Mouse (Mus musculus): Measurements from ENCODE around the gene Aldh8a1. TPM values are rescaled to one million over a fixed set of nuclear protein-coding genes. Genes with fewer than 3 reads are reported as not detected.

Gene Aldh8a1
- polyA plus RNA-seq, 1 experiment: not detected

DNA sequence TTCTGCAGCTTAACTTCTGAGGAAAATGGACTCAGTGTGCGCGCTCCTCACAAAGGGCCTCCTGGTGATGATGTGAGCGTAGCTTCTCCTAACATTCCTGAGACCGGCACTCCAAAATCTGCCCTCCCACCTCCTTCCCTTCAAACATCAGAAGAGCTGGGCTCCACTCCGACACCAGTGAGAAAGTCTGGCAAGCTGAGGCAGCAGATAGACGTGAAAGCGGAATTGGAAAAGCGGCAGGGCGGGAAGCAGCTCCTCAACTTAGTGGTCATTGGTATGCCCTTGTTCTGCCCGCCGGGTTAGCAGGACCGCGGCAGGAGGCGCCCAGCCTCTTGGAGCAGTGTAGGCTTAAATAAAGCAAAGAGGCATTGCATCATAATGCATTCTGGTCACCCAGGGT is 35.4 kb upstream of the Aldh8a1 start:
- no peaks in the 10 kb centered on the region for H3K79me3 ChIP-seq (ENCODE audit: low read depth)
- H3K4me3 ChIP-seq (ENCODE audit: insufficient read depth, poor library complexity, severe bottlenecking): no peak overlapping the region
- H3K79me2 ChIP-seq (ENCODE audit: control insufficient read depth, insufficient read depth): no peaks in the 10 kb centered on the region
- no peak for TF ChIP-seq USF1 (IDR thresholded peaks at IDR 0.05; ENCODE audit: low read depth)
- TF ChIP-seq MYOD1 (IDR thresholded peaks at IDR 0.05; ENCODE audit: control insufficient read depth, insufficient read length, low read depth): no peak
- TF ChIP-seq CEBPB (IDR thresholded peaks at IDR 0.05; ENCODE audit: low read depth): no peak
- TF ChIP-seq CTCF (IDR thresholded peaks at IDR 0.05; ENCODE audit: control insufficient read depth, insufficient read depth, insufficient read length): no peak
- no peak for TF ChIP-seq MAX (IDR thresholded peaks at IDR 0.05)
- no peak for TF ChIP-seq MYOG (IDR thresholded peaks at IDR 0.05; ENCODE audit: control insufficient read depth, extremely low read depth, insufficient read length)
- no peak for TF ChIP-seq FOSL1 (IDR thresholded peaks at IDR 0.05; ENCODE audit: insufficient read depth, low read length, poor library complexity, severe bottlenecking)
- no peak overlapping the region for H3ac ChIP-seq (ENCODE audit: control insufficient read depth, insufficient read length, low read depth)
- H3K36me3 ChIP-seq (ENCODE audit: control insufficient read depth, insufficient read depth): peaks cover 84% of the 10 kb centered on the region
- no peaks in the 10 kb centered on the region for H3K27me3 ChIP-seq (ENCODE audit: control insufficient read depth, insufficient read depth, insufficient read length)

DNA sequence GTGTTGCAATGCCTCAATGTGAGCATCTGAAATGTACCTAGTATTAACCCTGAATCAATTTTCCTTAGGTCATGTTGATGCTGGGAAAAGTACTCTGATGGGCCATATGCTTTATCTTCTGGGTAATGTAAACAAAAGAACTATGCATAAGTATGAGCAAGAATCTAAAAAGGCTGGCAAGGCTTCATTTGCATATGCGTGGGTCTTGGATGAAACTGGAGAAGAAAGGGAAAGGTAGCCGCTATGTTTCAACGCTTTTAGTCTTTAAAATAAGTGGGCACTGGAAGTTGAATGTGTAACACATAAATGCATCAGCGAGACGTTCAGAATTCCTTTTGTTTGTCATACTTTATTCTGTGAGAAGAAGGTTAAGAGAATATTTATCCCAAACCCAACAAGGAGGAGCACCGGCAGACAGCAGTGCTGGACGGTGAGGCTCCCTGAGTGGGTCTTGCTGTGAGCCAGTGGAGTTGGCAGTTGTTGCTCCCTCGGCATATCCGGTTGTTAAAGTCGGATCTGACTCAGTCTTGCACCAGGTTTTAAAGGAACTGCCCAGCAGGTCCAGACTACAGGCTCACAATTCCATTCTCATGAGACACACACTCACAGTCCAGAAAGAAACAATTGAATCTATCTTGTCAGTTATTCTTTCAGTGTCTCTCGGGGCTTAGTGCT is 34.6 kb upstream of the Aldh8a1 start:
- H3K4me3 ChIP-seq (ENCODE audit: insufficient read depth, poor library complexity, severe bottlenecking): no peak overlapping the region
- no peaks in the 10 kb centered on the region for H3K79me2 ChIP-seq (ENCODE audit: control insufficient read depth, insufficient read depth)
- H3K27me3 ChIP-seq (ENCODE audit: control insufficient read depth, insufficient read depth, insufficient read length): no peaks in the 10 kb centered on the region
- H3K36me3 ChIP-seq (ENCODE audit: control insufficient read depth, insufficient read depth): peaks cover 85% of the 10 kb centered on the region
- no peaks in the 10 kb centered on the region for H3K79me3 ChIP-seq (ENCODE audit: low read depth)
- H3ac ChIP-seq (ENCODE audit: control insufficient read depth, insufficient read length, low read depth): no peak overlapping the region
- TF ChIP-seq MYOG (IDR thresholded peaks at IDR 0.05; ENCODE audit: control insufficient read depth, extremely low read depth, insufficient read length): no peak
- TF ChIP-seq MYOD1 (IDR thresholded peaks at IDR 0.05; ENCODE audit: control insufficient read depth, insufficient read length, low read depth): no peak
- no peak for TF ChIP-seq MAX (IDR thresholded peaks at IDR 0.05)
- TF ChIP-seq USF1 (IDR thresholded peaks at IDR 0.05; ENCODE audit: low read depth): no peak
- no peak for TF ChIP-seq CTCF (IDR thresholded peaks at IDR 0.05; ENCODE audit: control insufficient read depth, insufficient read depth, insufficient read length)
- TF ChIP-seq CEBPB (IDR thresholded peaks at IDR 0.05; ENCODE audit: low read depth): no peak
- no peak for TF ChIP-seq FOSL1 (IDR thresholded peaks at IDR 0.05; ENCODE audit: insufficient read depth, low read length, poor library complexity, severe bottlenecking)

DNA sequence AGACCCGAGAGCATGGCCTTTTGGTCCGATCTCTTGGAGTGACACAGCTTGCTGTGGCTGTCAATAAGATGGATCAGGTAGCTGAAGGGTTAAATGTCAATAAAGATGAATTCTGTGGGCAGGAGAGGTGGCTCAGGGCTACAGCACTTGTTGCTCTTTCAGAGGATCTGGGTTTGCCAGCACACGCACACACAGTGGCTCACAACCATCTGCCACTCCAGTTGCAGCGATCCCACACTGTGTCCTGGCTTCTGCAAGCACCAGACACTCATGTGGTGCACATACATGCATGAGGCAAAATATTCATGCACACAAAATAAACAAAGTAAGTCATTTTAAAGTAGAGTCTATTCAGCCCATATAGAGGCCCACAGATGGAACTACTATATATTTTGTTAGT is 29.8 kb upstream of the Aldh8a1 start:
- no peak for TF ChIP-seq MAX (IDR thresholded peaks at IDR 0.05)
- TF ChIP-seq MYOG (IDR thresholded peaks at IDR 0.05; ENCODE audit: control insufficient read depth, extremely low read depth, insufficient read length): no peak
- no peak for TF ChIP-seq CEBPB (IDR thresholded peaks at IDR 0.05; ENCODE audit: low read depth)
- no peak for TF ChIP-seq CTCF (IDR thresholded peaks at IDR 0.05; ENCODE audit: control insufficient read depth, insufficient read depth, insufficient read length)
- no peak for TF ChIP-seq FOSL1 (IDR thresholded peaks at IDR 0.05; ENCODE audit: insufficient read depth, low read length, poor library complexity, severe bottlenecking)
- no peak for TF ChIP-seq MYOD1 (IDR thresholded peaks at IDR 0.05; ENCODE audit: control insufficient read depth, insufficient read length, low read depth)
- no peak for TF ChIP-seq USF1 (IDR thresholded peaks at IDR 0.05; ENCODE audit: low read depth)
- H3K79me2 ChIP-seq (ENCODE audit: control insufficient read depth, insufficient read depth): no peaks in the 10 kb centered on the region
- H3K36me3 ChIP-seq (ENCODE audit: control insufficient read depth, insufficient read depth): peaks cover 82% of the 10 kb centered on the region
- H3K79me3 ChIP-seq (ENCODE audit: low read depth): no peaks in the 10 kb centered on the region
- H3K27me3 ChIP-seq (ENCODE audit: control insufficient read depth, insufficient read depth, insufficient read length): no peaks in the 10 kb centered on the region
- no peak overlapping the region for H3ac ChIP-seq (ENCODE audit: control insufficient read depth, insufficient read length, low read depth)
- no peak overlapping the region for H3K4me3 ChIP-seq (ENCODE audit: insufficient read depth, poor library complexity, severe bottlenecking)

DNA sequence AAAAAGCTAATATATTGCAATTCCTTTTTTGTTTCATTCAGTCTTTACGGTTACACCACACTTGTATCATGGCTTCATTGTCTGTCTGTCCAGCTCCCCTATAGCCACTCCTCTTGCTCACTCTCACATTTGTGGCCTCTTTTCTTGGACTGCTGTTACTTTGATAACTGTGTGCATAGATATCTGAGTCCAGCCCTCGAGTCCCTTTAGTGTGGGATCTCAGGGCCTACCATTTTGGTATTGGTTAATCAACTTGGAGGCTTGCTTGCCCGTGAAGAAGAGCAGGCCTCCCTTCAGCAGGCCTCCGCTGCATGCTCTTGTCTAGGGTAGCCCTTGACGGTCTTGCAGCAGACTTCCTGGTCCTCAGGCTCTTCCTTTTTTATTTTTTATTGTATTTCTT is 27.6 kb upstream of the Aldh8a1 start:
- no peak for TF ChIP-seq CEBPB (IDR thresholded peaks at IDR 0.05; ENCODE audit: low read depth)
- no peak for TF ChIP-seq MYOG (IDR thresholded peaks at IDR 0.05; ENCODE audit: control insufficient read depth, extremely low read depth, insufficient read length)
- TF ChIP-seq MYOD1 (IDR thresholded peaks at IDR 0.05; ENCODE audit: control insufficient read depth, insufficient read length, low read depth): no peak
- no peak for TF ChIP-seq USF1 (IDR thresholded peaks at IDR 0.05; ENCODE audit: low read depth)
- no peak for TF ChIP-seq MAX (IDR thresholded peaks at IDR 0.05)
- no peak for TF ChIP-seq FOSL1 (IDR thresholded peaks at IDR 0.05; ENCODE audit: insufficient read depth, low read length, poor library complexity, severe bottlenecking)
- no peak for TF ChIP-seq CTCF (IDR thresholded peaks at IDR 0.05; ENCODE audit: control insufficient read depth, insufficient read depth, insufficient read length)
- H3K36me3 ChIP-seq (ENCODE audit: control insufficient read depth, insufficient read depth): peaks cover 75% of the 10 kb centered on the region
- H3K27me3 ChIP-seq (ENCODE audit: control insufficient read depth, insufficient read depth, insufficient read length): no peaks in the 10 kb centered on the region
- no peaks in the 10 kb centered on the region for H3K79me3 ChIP-seq (ENCODE audit: low read depth)
- H3ac ChIP-seq (ENCODE audit: control insufficient read depth, insufficient read length, low read depth): no peak overlapping the region
- H3K4me3 ChIP-seq (ENCODE audit: insufficient read depth, poor library complexity, severe bottlenecking): no peak overlapping the region
- H3K79me2 ChIP-seq (ENCODE audit: control insufficient read depth, insufficient read depth): no peaks in the 10 kb centered on the region

DNA sequence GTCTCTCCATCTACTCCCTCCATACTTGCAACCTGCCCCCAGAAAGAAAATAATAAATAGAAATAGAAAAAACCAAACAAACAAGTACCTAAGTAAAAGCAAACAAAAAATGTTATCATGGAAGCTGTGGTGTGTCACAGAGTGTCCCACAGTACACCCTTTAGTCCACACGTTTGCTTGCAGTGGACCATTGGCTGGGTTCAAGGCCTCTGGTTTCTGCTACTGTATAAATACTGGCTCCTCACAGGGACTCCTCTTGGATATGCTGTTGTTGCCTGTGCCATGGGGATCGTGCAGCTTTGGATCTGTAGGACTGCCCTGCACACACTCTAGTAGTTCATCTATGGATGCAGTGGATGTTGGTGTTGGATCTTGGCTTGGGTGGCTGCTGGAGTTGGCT is 27.1 kb upstream of the Aldh8a1 start:
- H3ac ChIP-seq (ENCODE audit: control insufficient read depth, insufficient read length, low read depth): no peak overlapping the region
- H3K27me3 ChIP-seq (ENCODE audit: control insufficient read depth, insufficient read depth, insufficient read length): no peaks in the 10 kb centered on the region
- no peaks in the 10 kb centered on the region for H3K79me2 ChIP-seq (ENCODE audit: control insufficient read depth, insufficient read depth)
- H3K79me3 ChIP-seq (ENCODE audit: low read depth): no peaks in the 10 kb centered on the region
- H3K4me3 ChIP-seq (ENCODE audit: insufficient read depth, poor library complexity, severe bottlenecking): no peak overlapping the region
- TF ChIP-seq MAX (IDR thresholded peaks at IDR 0.05) (no peak), FOSL1 (IDR thresholded peaks at IDR 0.05; ENCODE audit: insufficient read depth, low read length, poor library complexity, severe bottlenecking) (no peak), MYOD1 (IDR thresholded peaks at IDR 0.05; ENCODE audit: control insufficient read depth, insufficient read length, low read depth) (no peak), MYOG (IDR thresholded peaks at IDR 0.05; ENCODE audit: control insufficient read depth, extremely low read depth, insufficient read length) (no peak), USF1 (IDR thresholded peaks at IDR 0.05; ENCODE audit: low read depth) (no peak), CTCF (IDR thresholded peaks at IDR 0.05; ENCODE audit: control insufficient read depth, insufficient read depth, insufficient read length) (no peak), CEBPB (IDR thresholded peaks at IDR 0.05; ENCODE audit: low read depth) (no peak)
- peaks cover 78% of the 10 kb centered on the region for H3K36me3 ChIP-seq (ENCODE audit: control insufficient read depth, insufficient read depth)
